Mouse (Mus musculus): Measurements from ENCODE around the gene Map7d3.

DNA sequence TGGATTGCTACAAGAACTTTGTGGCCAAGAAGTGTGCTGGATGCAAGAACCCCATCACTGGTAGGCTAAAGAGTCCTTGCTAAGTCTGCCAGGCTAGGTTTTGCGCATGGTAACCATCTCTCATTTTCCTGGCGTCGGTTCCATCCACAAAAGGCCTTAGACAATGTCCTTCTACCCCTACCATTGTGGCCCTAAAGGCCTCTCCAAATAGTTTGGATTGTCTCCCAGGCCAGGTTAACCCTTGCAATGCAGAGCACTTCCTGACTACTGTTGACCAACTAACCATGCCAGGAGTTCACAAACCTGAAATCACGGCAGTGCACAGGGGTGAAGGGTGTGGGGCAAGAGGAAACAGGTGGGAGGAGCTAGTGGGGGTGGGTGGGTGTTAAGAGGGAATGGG is 31.5 kb downstream of the Map7d3 start:
- TF ChIP-seq EP300 (IDR thresholded peaks at IDR 0.05; ENCODE audit: low read length) (no peak), CTCF (conservative IDR thresholded peaks at IDR 0.05 in 1 of 2, IDR thresholded peaks at IDR 0.05 in 1 of 2; ENCODE audit: low read depth in 2 of 2, low read length in 2 of 2) (no peak), MXI1 (IDR thresholded peaks at IDR 0.05; ENCODE audit: low read depth, low read length) (no peak), GABPA (IDR thresholded peaks at IDR 0.05; ENCODE audit: insufficient replicate concordance, low read depth, low read length) (no peak), POLR2A (IDR thresholded peaks at IDR 0.05; ENCODE audit: low read depth, low read length) (no peak), USF1 (IDR thresholded peaks at IDR 0.05; ENCODE audit: low read depth, low read length) (no peak)

Data from CH12.LX (cell line).